ENCODE assay signal across 8 mouse cellular contexts in the genomic region with DNA sequence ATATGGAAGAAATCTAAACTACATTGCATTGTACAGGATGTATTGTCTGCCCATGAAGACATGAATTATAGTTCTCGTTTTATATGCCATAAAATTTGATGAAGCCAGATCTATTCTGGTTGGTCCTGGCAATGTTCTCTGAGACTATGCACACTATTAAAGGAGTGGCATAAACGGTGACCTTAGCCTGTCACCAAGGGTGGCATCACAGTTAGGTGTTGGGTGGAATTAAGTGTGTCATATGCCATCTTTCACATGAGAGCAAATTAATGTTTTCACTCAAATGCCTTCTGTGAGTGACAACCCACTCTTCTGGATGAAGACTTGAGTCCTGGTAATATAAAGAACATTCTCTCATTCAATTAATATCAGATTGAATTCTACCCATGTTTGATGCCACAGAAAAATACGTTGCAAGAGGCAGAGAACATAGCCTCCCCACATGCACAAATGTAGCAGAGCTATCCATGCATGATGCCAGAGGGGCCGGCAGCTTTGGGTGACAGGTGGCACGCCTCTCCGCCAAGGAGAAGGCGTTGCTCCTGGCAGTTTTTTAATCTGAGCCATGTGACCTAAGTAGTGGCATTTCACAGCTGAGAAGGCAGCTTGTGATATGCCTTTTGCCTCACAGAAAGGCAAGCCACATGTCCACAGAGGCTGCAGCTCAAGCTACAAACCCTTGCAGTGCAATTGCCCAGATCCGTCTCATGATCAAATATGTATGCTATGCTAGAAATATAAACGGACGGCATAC. TPM values are rescaled to one million over a fixed set of nuclear protein-coding genes. Genes with fewer than 3 reads are reported as not detected.
DNase-seq lines count a peak whose midpoint lies in the region; ATAC-seq and TF ChIP-seq lines count a peak whose summit lies in the region.

No protein-coding gene starts in this region.

- no peak overlapping the region for H3K4me2 ChIP-seq in embryonic facial prominence, embryonic 11.5 days (ENCODE audit: low read depth, low read length)
- no peak overlapping the region for H3K4me2 ChIP-seq in liver, embryonic 11.5 days

- peak; percentile 25 for DNase-seq in embryonic facial prominence, embryonic 11.5 days (ENCODE audit: low spot score)
- no peak for DNase-seq in embryonic facial prominence, embryonic 10.5 days (ENCODE audit: low spot score)
- DNase-seq in cerebellum, postnatal 14 days: peak; percentile 90 to 93
- DNase-seq in layer of hippocampus, adult 2 months (ENCODE audit: low spot score in 2 of 2): peak; percentile 90 to 92
- peak; percentile 28 for DNase-seq in retina, embryonic 14.5 days (ENCODE audit: low spot score)
- no peak for DNase-seq in kidney, adult 9 months
- no peak for DNase-seq in embryo, embryonic 11 days
- DNase-seq in liver, embryonic 11.5 days (ENCODE audit: low spot score): no peak

- no peak for TF ChIP-seq CTCF in layer of hippocampus, adult 2 months (conservative IDR thresholded peaks at IDR 0.05)

- H3K9ac ChIP-seq in embryonic facial prominence, embryonic 11.5 days (replicated peaks; ENCODE audit: low read length): no peak overlapping the region
- no peak overlapping the region for H3K9ac ChIP-seq in liver, embryonic 11.5 days (ENCODE audit: low read depth, low read length)

- 65% methylated on average over 10 of the region's 10 CpGs for WGBS in embryonic facial prominence, embryonic 11.5 days
- 75% methylated on average over 10 of the region's 10 CpGs for WGBS in embryonic facial prominence, embryonic 10.5 days
- WGBS in liver, embryonic 11.5 days: 73% methylated on average over 10 of the region's 10 CpGs

- no peak overlapping the region for H3K4me3 ChIP-seq in embryonic facial prominence, embryonic 11.5 days (ENCODE audit: low read depth, low read length)
- no peak overlapping the region for H3K4me3 ChIP-seq in embryonic facial prominence, embryonic 10.5 days
- no peak overlapping the region for H3K4me3 ChIP-seq in layer of hippocampus, adult 2 months
- no peak overlapping the region for H3K4me3 ChIP-seq in liver, embryonic 11.5 days (ENCODE audit: low read depth, low read length)

- H3K9me3 ChIP-seq in embryonic facial prominence, embryonic 11.5 days (replicated peaks; ENCODE audit: control insufficient read depth, low read length): no peaks in the 10 kb centered on the region
- H3K9me3 ChIP-seq in embryonic facial prominence, embryonic 10.5 days: no peaks in the 10 kb centered on the region
- H3K9me3 ChIP-seq in liver, embryonic 11.5 days (ENCODE audit: control insufficient read depth, low read length): no peaks in the 10 kb centered on the region

- H3K4me1 ChIP-seq in embryonic facial prominence, embryonic 11.5 days (ENCODE audit: control insufficient read depth, insufficient read depth, low read length): no peaks in the 10 kb centered on the region
- H3K4me1 ChIP-seq in embryonic facial prominence, embryonic 10.5 days: peaks cover 17% of the 10 kb centered on the region
- no peaks in the 10 kb centered on the region for H3K4me1 ChIP-seq in liver, embryonic 11.5 days (replicated peaks; ENCODE audit: control insufficient read depth, insufficient read depth, low read length)

- no peak overlapping the region for H3K27ac ChIP-seq in embryonic facial prominence, embryonic 11.5 days (replicated peaks; ENCODE audit: low read depth, low read length)
- H3K27ac ChIP-seq in embryonic facial prominence, embryonic 10.5 days (replicated peaks): no peak overlapping the region
- peak overlapping the region; percentile 82 for H3K27ac ChIP-seq in layer of hippocampus, adult 2 months
- H3K27ac ChIP-seq in liver, embryonic 11.5 days (ENCODE audit: low read depth, low read length): no peak overlapping the region

- H3K36me3 ChIP-seq in embryonic facial prominence, embryonic 11.5 days (replicated peaks; ENCODE audit: control insufficient read depth, insufficient read depth, low read depth, low read length): no peaks in the 10 kb centered on the region
- no peaks in the 10 kb centered on the region for H3K36me3 ChIP-seq in embryonic facial prominence, embryonic 10.5 days (replicated peaks)
- H3K36me3 ChIP-seq in liver, embryonic 11.5 days (ENCODE audit: control insufficient read depth, insufficient read depth, low read length): no peaks in the 10 kb centered on the region

- ATAC-seq in embryonic facial prominence, embryonic 11.5 days (replicated peaks; ENCODE audit: insufficient number of reproducible peaks, low FRiP score, low TSS enrichment, low read depth): no peak
- no peak for ATAC-seq in liver, embryonic 11.5 days (replicated peaks; ENCODE audit: low FRiP score)

- H3K27me3 ChIP-seq in embryonic facial prominence, embryonic 11.5 days (ENCODE audit: control insufficient read depth, insufficient read depth, low read length): no peaks in the 10 kb centered on the region
- no peaks in the 10 kb centered on the region for H3K27me3 ChIP-seq in embryonic facial prominence, embryonic 10.5 days (replicated peaks; ENCODE audit: low read depth, poor library complexity, severe bottlenecking)
- H3K27me3 ChIP-seq in liver, embryonic 11.5 days (replicated peaks; ENCODE audit: control insufficient read depth, insufficient read depth, low read length): no peaks in the 10 kb centered on the region

RNA-seq across cellular contexts. Expression of a gene that starts 20.7 kb away (rescaled TPM):
- polyA plus RNA-seq in embryonic facial prominence, embryonic 11.5 days (2014; fragmentation: Nextera tagmentation; extraction: Ambion mirVana): 0.04 and 0.07 TPM in 2 replicates
- polyA plus RNA-seq in embryonic facial prominence, embryonic 10.5 days (2016; fragmentation: Nextera tagmentation; extraction: Ambion mirVana): not detected in 2 replicates
- 10 to 100 TPM; 77.9 to 78.1 TPM for total RNA-seq in layer of hippocampus, adult 2 months (2021)
- 0.05 and 0.19 TPM in 2 replicates for polyA plus RNA-seq in liver, embryonic 11.5 days (2014; fragmentation: Nextera tagmentation; extraction: Ambion mirVana)

Comparison
In these comparisons a context has a peak if more than half of its experiments do, and no peak if none do; other contexts are left out.
1. DNase-seq: peak in embryonic facial prominence, embryonic 11.5 days (single experiment), cerebellum, postnatal 14 days (2 of 2), layer of hippocampus, adult 2 months (2 of 2) and retina, embryonic 14.5 days (single experiment); none in embryonic facial prominence, embryonic 10.5 days (single experiment), kidney, adult 9 months (single experiment), embryo, embryonic 11 days (single experiment) and liver, embryonic 11.5 days (single experiment).